ENCODE assay signal across 23 mouse cellular contexts in genomic region chr8:125130835-125131234, GRCm38 (mm10).
A peak's percentile ranks its signal among the peaks of the same experiment; 100 is the strongest.
DNase-seq lines count a peak whose midpoint lies in the region; ATAC-seq lines count a peak whose summit lies in the region.
"Had no signal": no experiment of that assay in that cellular context is flagged by ENCODE, and none has a peak within 500 bp of the region (broad histone marks: within the 10 kb centered on the region; RNA-seq: fewer than 3 reads in every experiment).

No protein-coding gene starts in this region.

- no peak for ATAC-seq in heart, embryonic 13.5 days (ENCODE audit: extremely low read depth, insufficient number of reproducible peaks, low FRiP score, low TSS enrichment)
- ATAC-seq: forebrain, embryonic 15.5 days; lung, postnatal 0 days had no signal

- H3K36me3 ChIP-seq in heart, embryonic 13.5 days, result no peaks in the 10 kb centered on the region
- H3K36me3 ChIP-seq: embryonic facial prominence, embryonic 15.5 days; forebrain, embryonic 15.5 days; hindbrain, embryonic 13.5 days; kidney, embryonic 15.5 days; limb, embryonic 10.5 days had no signal

- H3K4me2 ChIP-seq in heart, embryonic 13.5 days, result no peak overlapping the region
- H3K4me2 ChIP-seq: embryonic facial prominence, embryonic 15.5 days; forebrain, embryonic 15.5 days; hindbrain, embryonic 13.5 days; kidney, embryonic 15.5 days had no signal

- peaks cover 44% of the 10 kb centered on the region for H3K4me1 ChIP-seq in heart, embryonic 13.5 days

- no peak overlapping the region for H3K9ac ChIP-seq in heart, embryonic 13.5 days
- H3K9ac ChIP-seq: embryonic facial prominence, embryonic 15.5 days; forebrain, embryonic 15.5 days; hindbrain, embryonic 13.5 days; kidney, embryonic 15.5 days had no signal

- no peak for DNase-seq in heart, adult 11 months
- DNase-seq in left cerebral cortex, postnatal 14 days (ENCODE audit: low spot score in 2 of 2), result peak; percentile 12 to 49
- no peak for DNase-seq in left cerebral cortex, adult 11 months (ENCODE audit: low spot score)
- peak; percentile 40 for DNase-seq in right cerebral cortex, postnatal 25 days
- no peak for DNase-seq in right cerebral cortex, postnatal 36 days (ENCODE audit: low spot score in 2 of 2)
- no peak for DNase-seq in ovary, postnatal 36 days (ENCODE audit: low spot score)
- DNase-seq: B cell, adult 2 months; cerebellum, adult 8-10 months; cerebellum, postnatal 36 days; embryo, embryonic 11 days; gastrocnemius, postnatal 14 days; heart, postnatal 14 days; kidney, adult 11 months; kidney, postnatal 36 days; thymus, postnatal 25 days had no signal

- H3K27ac ChIP-seq in heart, embryonic 13.5 days (replicated peaks), result peak overlapping the region; percentile 17; the same call in 1 of the 2 replicates
- H3K27ac ChIP-seq: embryonic facial prominence, embryonic 15.5 days; forebrain, embryonic 15.5 days; hindbrain, embryonic 13.5 days; kidney, embryonic 15.5 days; limb, embryonic 10.5 days; macrophage had no signal

- no peak overlapping the region for H3K4me3 ChIP-seq in heart, embryonic 13.5 days
- H3K4me3 ChIP-seq: embryonic facial prominence, embryonic 15.5 days; forebrain, embryonic 15.5 days; hindbrain, embryonic 13.5 days; kidney, embryonic 15.5 days; limb, embryonic 10.5 days had no signal

- no peaks in the 10 kb centered on the region for H3K9me3 ChIP-seq in heart, embryonic 13.5 days
- H3K9me3 ChIP-seq: embryonic facial prominence, embryonic 15.5 days; forebrain, embryonic 15.5 days; hindbrain, embryonic 13.5 days; kidney, embryonic 15.5 days; limb, embryonic 10.5 days had no signal

- no peaks in the 10 kb centered on the region for H3K27me3 ChIP-seq in heart, embryonic 13.5 days (replicated peaks)
- H3K27me3 ChIP-seq: forebrain, embryonic 15.5 days had no signal

- intact Hi-C loops in left cerebral cortex, postnatal 14 days (cut with DNase I), result no loop called here

- WGBS in heart, embryonic 13.5 days, result 78% methylated on average over 6 of the region's 6 CpGs

Comparison
In these comparisons a context has a peak if more than half of its experiments do, and no peak if none do; other contexts are left out.
1. DNase-seq: peak in left cerebral cortex, postnatal 14 days (2 of 2) and right cerebral cortex, postnatal 25 days (single experiment); none in heart, adult 11 months (single experiment), left cerebral cortex, adult 11 months (single experiment), right cerebral cortex, postnatal 36 days (0 of 2) and ovary, postnatal 36 days (single experiment).